In the genomic region with DNA sequence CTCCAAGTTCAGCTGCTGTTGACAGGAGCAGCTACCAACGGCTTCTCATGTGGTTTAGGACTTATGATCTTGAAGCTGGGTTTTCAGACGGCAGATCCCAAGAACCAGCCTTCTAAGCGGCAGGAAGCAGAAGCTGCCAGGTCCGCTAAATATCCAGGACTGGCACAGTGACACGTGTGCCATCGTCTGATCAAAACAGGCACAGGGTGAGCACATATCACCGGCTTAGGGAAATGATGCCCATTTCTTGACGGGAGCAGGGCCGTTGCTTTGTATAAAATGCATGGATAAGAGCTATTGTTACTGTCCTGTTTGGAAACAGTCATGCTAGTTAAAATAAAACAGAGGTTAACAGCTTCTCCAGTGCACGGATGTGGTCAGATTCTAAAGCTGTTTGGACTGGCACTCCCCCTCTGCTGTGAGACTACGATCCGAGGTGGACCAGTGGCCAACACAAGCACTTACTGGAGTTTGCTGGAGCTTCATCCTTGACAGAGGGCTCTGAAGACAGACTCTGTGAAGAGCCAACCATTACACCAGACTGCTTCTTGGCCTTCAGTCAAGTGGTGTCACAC, we compare ENCODE assay signal across 7 mouse cellular contexts. TPM values are rescaled to one million over a fixed set of nuclear protein-coding genes. Genes with fewer than 3 reads are reported as not detected.
A peak's percentile ranks its signal among the peaks of the same experiment; 100 is the strongest.
DNase-seq lines count a peak whose midpoint lies in the region; ATAC-seq and TF ChIP-seq lines count a peak whose summit lies in the region.

No protein-coding gene starts in this region.

- TF ChIP-seq CTCF in MEL (IDR thresholded peaks at IDR 0.05 in 2 of 3, conservative IDR thresholded peaks at IDR 0.05 in 1 of 3; ENCODE audit: control insufficient read depth in 1 of 3, insufficient read depth in 1 of 3, low read depth in 2 of 3, low read length in 3 of 3, poor library complexity in 1 of 3, severe bottlenecking in 1 of 3), result no peak

- H3K9me3 ChIP-seq in MEL (replicated peaks; ENCODE audit: insufficient read depth, low read length), result no peaks in the 10 kb centered on the region
- no peaks in the 10 kb centered on the region for H3K9me3 ChIP-seq in hindbrain, embryonic 12.5 days (replicated peaks)
- H3K9me3 ChIP-seq in megakaryocyte, embryonic 14.5 days, result no peaks in the 10 kb centered on the region

- TF ChIP-seq RAD21 in MEL (IDR thresholded peaks at IDR 0.05; ENCODE audit: low read depth, low read length), result no peak

- H3K27me3 ChIP-seq in MEL (ENCODE audit: control insufficient read depth in 1 of 2, insufficient read depth in 2 of 2, low read length in 2 of 2), result no peaks in the 10 kb centered on the region
- H3K27me3 ChIP-seq in hindbrain, embryonic 12.5 days, result no peaks in the 10 kb centered on the region
- no peaks in the 10 kb centered on the region for H3K27me3 ChIP-seq in megakaryocyte, embryonic 14.5 days (replicated peaks)

- 44% methylated on average over 12 of the region's 12 CpGs for WGBS in hindbrain, embryonic 12.5 days

- H3K9ac ChIP-seq in MEL (ENCODE audit: control insufficient read depth, low read depth, low read length, poor library complexity, severe bottlenecking), result peak overlapping the region; percentile 75
- H3K9ac ChIP-seq in hindbrain, embryonic 12.5 days, result peak overlapping the region; percentile 13

- peak overlapping the region; percentile 56 for H3K4me2 ChIP-seq in hindbrain, embryonic 12.5 days (replicated peaks)

- peak overlapping the region; percentile 78 for H3K27ac ChIP-seq in MEL (ENCODE audit: control insufficient read depth, low read depth, low read length)
- peak overlapping the region; percentile 19; the same call in 1 of the 2 replicates for H3K27ac ChIP-seq in hindbrain, embryonic 12.5 days

- peak; percentile 56 for ATAC-seq in CD4-positive, CD25-positive, alpha-beta regulatory T cell, adult 4 months
- no peak for ATAC-seq in hindbrain, embryonic 12.5 days (ENCODE audit: low FRiP score)

- peak overlapping the region; percentile 52 to 70 for H3K4me3 ChIP-seq in MEL (ENCODE audit: control insufficient read depth in 1 of 2, insufficient read depth in 1 of 2, low read depth in 2 of 2, low read length in 2 of 2)
- peak overlapping the region; percentile 22 for H3K4me3 ChIP-seq in hindbrain, embryonic 12.5 days
- H3K4me3 ChIP-seq in megakaryocyte, embryonic 14.5 days (replicated peaks), result peak overlapping the region; percentile 83

- H3K79me2 ChIP-seq in MEL (ENCODE audit: control insufficient read depth, insufficient read depth, low read length, poor library complexity), result peaks cover 3% of the 10 kb centered on the region; the same call in 1 of the 2 replicates

- no peak for DNase-seq in MEL (ENCODE audit: low read depth, low spot score)
- no peak for DNase-seq in cerebellum, postnatal 14 days
- DNase-seq in gastrocnemius, postnatal 10 days, result no peak
- DNase-seq in gastrocnemius, adult 8-10 months (ENCODE audit: low spot score in 2 of 2), result no peak

- no peak for TF ChIP-seq EP300 in MEL (IDR thresholded peaks at IDR 0.05; ENCODE audit: low read depth in 1 of 2, low read length in 2 of 2)

- H3K4me1 ChIP-seq in MEL (ENCODE audit: control insufficient read depth in 1 of 2, insufficient read depth in 2 of 2, low read length in 2 of 2), result peaks cover 6 to 25% of the 10 kb centered on the region in 2 experiments
- peaks cover 7% of the 10 kb centered on the region for H3K4me1 ChIP-seq in hindbrain, embryonic 12.5 days
- peaks cover 16% of the 10 kb centered on the region for H3K4me1 ChIP-seq in megakaryocyte, embryonic 14.5 days

- peaks cover 0 to 16% of the 10 kb centered on the region in 2 experiments; a peak in 3 of 4 replicates for H3K36me3 ChIP-seq in MEL (ENCODE audit: control insufficient read depth in 1 of 2, insufficient read depth in 2 of 2, low read length in 2 of 2)
- H3K36me3 ChIP-seq in hindbrain, embryonic 12.5 days, result peaks cover 19% of the 10 kb centered on the region
- peaks cover 28% of the 10 kb centered on the region for H3K36me3 ChIP-seq in megakaryocyte, embryonic 14.5 days (replicated peaks; ENCODE audit: low read length)

- 0 out of 4 replicates have a peak, but pooled peaks of 1 of the 2 experiments have one; percentile 1 for TF ChIP-seq POLR2A in MEL (IDR thresholded peaks at IDR 0.05; ENCODE audit: control insufficient read depth in 1 of 2, insufficient read depth in 1 of 2, low read depth in 1 of 2, low read length in 2 of 2, poor library complexity in 1 of 2)

TF ChIP-seq in MEL, 35 proteins besides CTCF, POLR2A, EP300 and RAD21:
- TF ChIP-seq MAX (IDR thresholded peaks at IDR 0.05; ENCODE audit: low read length), result peak; percentile 42; the same call in 1 of the 2 replicates
- no peak; the same call in 1 of the 2 replicates for TF ChIP-seq HCFC1 (IDR thresholded peaks at IDR 0.05; ENCODE audit: low read depth, low read length)
- TF ChIP-seq GABPA (IDR thresholded peaks at IDR 0.05; ENCODE audit: low read depth, low read length), result no peak
- peak; percentile 70 for TF ChIP-seq MXI1 (IDR thresholded peaks at IDR 0.05; ENCODE audit: low read depth, low read length)
- TF ChIP-seq SIN3A (IDR thresholded peaks at IDR 0.05; ENCODE audit: low read length), result 0 out of 2 replicates have a peak, but pooled peaks have one; percentile 32
- no peak for TF ChIP-seq BHLHE40 (IDR thresholded peaks at IDR 0.05; ENCODE audit: borderline replicate concordance, low read depth, low read length)
- TF ChIP-seq ETS1 (IDR thresholded peaks at IDR 0.05; ENCODE audit: low read depth, low read length), result no peak
- TF ChIP-seq MYB (IDR thresholded peaks at IDR 0.05; ENCODE audit: low read depth, low read length), result 0 out of 2 replicates have a peak, but pooled peaks have one; percentile 1
- TF ChIP-seq ZMIZ1 (IDR thresholded peaks at IDR 0.05; ENCODE audit: low read depth, low read length), result peak; percentile 9
- no peak for TF ChIP-seq MEF2A (IDR thresholded peaks at IDR 0.05; ENCODE audit: extremely low read depth, insufficient replicate concordance, low read depth, low read length, poor library complexity, severe bottlenecking)

RNA-seq across cellular contexts. Expression of gene Ostc, which starts 17.6 kb away (rescaled TPM):
- 100 to 1,000 TPM; 173 TPM for polyA plus RNA-seq in CD4-positive, CD25-positive, alpha-beta regulatory T cell, adult 4 months (2017; shearing (Covaris generic))
- 185 and 196 TPM in 2 replicates for total RNA-seq in MEL (2012; rRNA removed)
- 100 to 1,000 TPM in 1 of 2 experiments, not detected in 1; 199 TPM for polyA plus RNA-seq in MEL (2012; ENCODE audit: insufficient read depth in 1 of 2, insufficient read length in 2 of 2, low read depth in 1 of 2, low replicate concordance in 2 of 2, missing spikeins in 1 of 2)
- polyA plus RNA-seq in hindbrain, embryonic 12.5 days (2016; fragmentation: Nextera tagmentation; extraction: Ambion mirVana), result 271 and 273 TPM in 2 replicates
- polyA plus RNA-seq in megakaryocyte, embryonic 14.5 days (2012; ENCODE audit: insufficient read depth, low replicate concordance), result 31.3 and 53.8 TPM in 2 replicates
- total RNA-seq in gastrocnemius, postnatal 10 days (2021), result 10 to 100 TPM; 58.4 to 74.5 TPM
- total RNA-seq in gastrocnemius, adult 8-10 months (2022), result 10 to 100 TPM; 20.6 to 25.0 (median 23.4) TPM

RNA-seq across cellular contexts. Expression of gene Rpl34, which starts 38.5 kb away (rescaled TPM):
- 1,000 to 10,000 TPM; 1,591 to 2,129 TPM for polyA plus RNA-seq in CD4-positive, CD25-positive, alpha-beta regulatory T cell, adult 4 months (2017; shearing (Covaris generic))
- 1,619 and 1,639 TPM in 2 replicates for total RNA-seq in MEL (2012; rRNA removed)
- 100 to 1,000 TPM; 451 to 895 TPM for polyA plus RNA-seq in MEL (2012; ENCODE audit: insufficient read depth in 1 of 2, insufficient read length in 2 of 2, low read depth in 1 of 2, low replicate concordance in 2 of 2, missing spikeins in 1 of 2)
- 479 and 601 TPM in 2 replicates for polyA plus RNA-seq in hindbrain, embryonic 12.5 days (2016; fragmentation: Nextera tagmentation; extraction: Ambion mirVana)
- 32.6 and 76.9 TPM in 2 replicates for polyA plus RNA-seq in megakaryocyte, embryonic 14.5 days (2012; ENCODE audit: insufficient read depth, low replicate concordance)
- 100 to 1,000 TPM; 631 to 655 TPM for total RNA-seq in gastrocnemius, postnatal 10 days (2021)
- 100 to 1,000 TPM; 314 to 367 (median 338) TPM for total RNA-seq in gastrocnemius, adult 8-10 months (2022)

Comparison
In these comparisons a context has a peak if more than half of its experiments do, and no peak if none do; other contexts are left out.
1. H3K4me3 ChIP-seq: peak in every context shown above with its lines; median percentile 83 in megakaryocyte, embryonic 14.5 days; 61 in MEL; 22 in hindbrain, embryonic 12.5 days.